Mouse (Mus musculus) right cerebral cortex, postnatal 10 days (tissue): ENCODE results near the gene Ddx20.
A peak's percentile ranks its signal among the peaks of the same experiment; 100 is the strongest.

Experiments used
- DNase-seq, 2 experiments: peaks; one replicate each; pipeline ENCODE4 v3.0.0; 2021; ENCODE audit warnings: low spot score in 2 of 2

The Ddx20 gene

GRCm38 (mm10) chr3:105668161-105668560, 19.2 kb downstream of the Ddx20 start:
- no peak for DNase-seq

- DNase-seq, result no peak
These were observed 20.3 kb downstream of the Ddx20 start for GRCm38 (mm10) chr3:105666996-105667523.

- DNase-seq, result no peak
These were observed 22.1 kb downstream of the Ddx20 start for GRCm38 (mm10) chr3:105665105-105665765.

GRCm38 (mm10) chr3:105663043-105663442, 24.3 kb downstream of the Ddx20 start:
- DNase-seq, result no peak

- DNase-seq, result no peak
These were observed 26.8 kb downstream of the Ddx20 start for GRCm38 (mm10) chr3:105660530-105660929.

- no peak for DNase-seq
These were observed 32.3 kb downstream of the Ddx20 start for GRCm38 (mm10) chr3:105655031-105655585.

GRCm38 (mm10) chr3:105653544-105654380, 33.6 kb downstream of the Ddx20 start:
- DNase-seq, result peak; percentile 47 to 53

GRCm38 (mm10) chr3:105648889-105649567, 38.3 kb downstream of the Ddx20 start:
- DNase-seq, result no peak

- no peak for DNase-seq
These were observed 43.8 kb downstream of the Ddx20 start for GRCm38 (mm10) chr3:105643566-105643965.

GRCm38 (mm10) chr3:105642186-105642585, 45.2 kb downstream of the Ddx20 start:
- DNase-seq, result peak; percentile 56 to 59

- DNase-seq, result no peak
These were observed 54.4 kb downstream of the Ddx20 start for GRCm38 (mm10) chr3:105633021-105633420.

GRCm38 (mm10) chr3:105632296-105632695, 55.1 kb downstream of the Ddx20 start:
- no peak for DNase-seq
